Mouse (Mus musculus) small intestine, adult 2 months (tissue): ENCODE data around the gene Trim72.

Experiments used
- CTCF ChIP-seq: fragments of 200-500 bp; IDR thresholded peaks from 2 replicates; pipeline ENCODE4 v1.5.1; 2012; ENCODE audit warnings: low read depth, mild to moderate bottlenecking, control low read depth, inconsistent platforms, low read length, moderate library complexity, mixed read lengths; ENCODE audit not compliant: insufficient replicate concordance, insufficient read length; ENCODE audit errors: extremely low read depth
- POLR2A ChIP-seq: fragments of 200-500 bp; IDR thresholded peaks from 2 replicates; pipeline ENCODE4 v1.6.1; 2012; ENCODE audit warnings: low read depth, mild to moderate bottlenecking, control low read depth, inconsistent platforms, low read length, moderate library complexity

DNA sequence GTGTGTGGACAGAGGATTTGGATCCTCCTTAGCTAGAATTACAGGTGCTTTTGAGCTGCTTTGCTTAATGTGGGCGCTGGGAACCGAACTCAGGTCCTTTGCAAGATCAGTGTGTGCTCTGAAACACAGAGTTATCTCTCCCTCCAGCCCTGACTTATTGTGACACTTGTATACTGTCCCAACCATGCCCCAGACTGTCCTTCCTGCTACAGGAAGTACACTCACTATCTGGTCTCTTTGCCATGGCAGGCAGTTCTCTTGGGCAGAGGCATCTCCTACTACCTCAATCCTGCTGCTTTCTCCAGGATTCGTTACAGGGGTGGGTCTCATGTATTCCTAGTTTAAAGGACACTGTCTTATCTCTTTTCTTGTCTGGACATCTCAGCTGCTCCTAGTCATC, 14.5 kb downstream of the Trim72 start:
- TF ChIP-seq CTCF (no peak), POLR2A (no peak)
